Mouse (Mus musculus): Measurements from ENCODE around the gene Kank3. TPM values are rescaled to one million over a fixed set of nuclear protein-coding genes. Genes with fewer than 3 reads are reported as not detected.
A peak's percentile ranks its signal among the peaks of the same experiment; 100 is the strongest.

Kank3 gene
- 23.0 and 52.7 TPM in 2 replicates for polyA plus RNA-seq (2011; ENCODE audit: insufficient read depth, insufficient read length, low replicate concordance, missing spikeins)

GRCm38 (mm10) chr17:33810334-33811141 is at the start of gene Kank3:
Kank3 (plus strand) TSS chr17:33810519.
- no peak for TF ChIP-seq POLR2A (IDR thresholded peaks at IDR 0.05; ENCODE audit: borderline replicate concordance, control insufficient read depth, low read depth, low read length)
- H3K27ac ChIP-seq (ENCODE audit: control insufficient read depth, insufficient read depth, low read depth, low read length, poor library complexity): no peak within 1 kb of the TSS

GRCm38 (mm10) chr17:33766389-33766788 is 43.9 kb upstream of the Kank3 start:
- 45% methylated on average over 3 of the region's 3 CpGs for WGBS
- Histone ChIP-seq H3K4me3 (replicated peaks; ENCODE audit: control insufficient read depth, low read depth, low read length) (no peak overlapping the region), H3K4me1 (ENCODE audit: control insufficient read depth, insufficient read depth, low read length) (no peaks in the 10 kb centered on the region), H3K27ac (ENCODE audit: control insufficient read depth, insufficient read depth, low read depth, low read length, poor library complexity) (no peak overlapping the region)
- TF ChIP-seq CTCF (IDR thresholded peaks at IDR 0.05; ENCODE audit: control insufficient read depth, insufficient read depth, low read length) (no peak), POLR2A (IDR thresholded peaks at IDR 0.05; ENCODE audit: borderline replicate concordance, control insufficient read depth, low read depth, low read length) (no peak)

More at GRCm38 (mm10) chr17:33810334-33811141, at the start of gene Kank3:
- H3K4me3 ChIP-seq (replicated peaks; ENCODE audit: control insufficient read depth, low read depth, low read length): peak within 1 kb of the TSS; percentile 48
- no peaks in the 10 kb centered on the region; the same call in 1 of the 2 replicates for H3K4me1 ChIP-seq (ENCODE audit: control insufficient read depth, insufficient read depth, low read length)
- under 1% methylated on average over 36 of the region's 36 CpGs for WGBS

- Histone ChIP-seq H3K4me3 (replicated peaks; ENCODE audit: control insufficient read depth, low read depth, low read length) (no peak overlapping the region), H3K27ac (ENCODE audit: control insufficient read depth, insufficient read depth, low read depth, low read length, poor library complexity) (no peak overlapping the region), H3K4me1 (ENCODE audit: control insufficient read depth, insufficient read depth, low read length) (peaks cover 1% of the 10 kb centered on the region; the same call in 1 of the 2 replicates)
- no peak for TF ChIP-seq POLR2A (IDR thresholded peaks at IDR 0.05; ENCODE audit: borderline replicate concordance, control insufficient read depth, low read depth, low read length)
- no peak for TF ChIP-seq CTCF (IDR thresholded peaks at IDR 0.05; ENCODE audit: control insufficient read depth, insufficient read depth, low read length)
- 86% methylated on average over 4 of the region's 4 CpGs for WGBS
These were observed 38.7 kb upstream of the Kank3 start for GRCm38 (mm10) chr17:33771617-33772016.

- TF ChIP-seq POLR2A (IDR thresholded peaks at IDR 0.05; ENCODE audit: borderline replicate concordance, control insufficient read depth, low read depth, low read length) (no peak), CTCF (IDR thresholded peaks at IDR 0.05; ENCODE audit: control insufficient read depth, insufficient read depth, low read length) (no peak)
- Histone ChIP-seq H3K4me1 (ENCODE audit: control insufficient read depth, insufficient read depth, low read length) (peaks cover 1% of the 10 kb centered on the region; the same call in 1 of the 2 replicates), H3K4me3 (replicated peaks; ENCODE audit: control insufficient read depth, low read depth, low read length) (no peak overlapping the region), H3K27ac (ENCODE audit: control insufficient read depth, insufficient read depth, low read depth, low read length, poor library complexity) (no peak overlapping the region)
- WGBS: 85% methylated on average over 6 of the region's 6 CpGs
These were observed 36.9 kb upstream of the Kank3 start for GRCm38 (mm10) chr17:33773426-33773825.

- no peak for TF ChIP-seq CTCF (IDR thresholded peaks at IDR 0.05; ENCODE audit: control insufficient read depth, insufficient read depth, low read length)
- TF ChIP-seq POLR2A (IDR thresholded peaks at IDR 0.05; ENCODE audit: borderline replicate concordance, control insufficient read depth, low read depth, low read length): no peak
- Histone ChIP-seq H3K4me3 (replicated peaks; ENCODE audit: control insufficient read depth, low read depth, low read length) (no peak overlapping the region), H3K27ac (ENCODE audit: control insufficient read depth, insufficient read depth, low read depth, low read length, poor library complexity) (no peak overlapping the region), H3K4me1 (ENCODE audit: control insufficient read depth, insufficient read depth, low read length) (peaks cover 1% of the 10 kb centered on the region; the same call in 1 of the 2 replicates)
- 87% methylated on average over 6 of the region's 6 CpGs for WGBS
These were observed 36.3 kb upstream of the Kank3 start for GRCm38 (mm10) chr17:33773871-33774572.

- peaks cover 1% of the 10 kb centered on the region; the same call in 1 of the 2 replicates for H3K4me1 ChIP-seq (ENCODE audit: control insufficient read depth, insufficient read depth, low read length)
- WGBS: 84% methylated on average over 8 of the region's 8 CpGs
- H3K4me3 ChIP-seq (replicated peaks; ENCODE audit: control insufficient read depth, low read depth, low read length): no peak overlapping the region
- TF ChIP-seq CTCF (IDR thresholded peaks at IDR 0.05; ENCODE audit: control insufficient read depth, insufficient read depth, low read length) (no peak), POLR2A (IDR thresholded peaks at IDR 0.05; ENCODE audit: borderline replicate concordance, control insufficient read depth, low read depth, low read length) (no peak)
- no peak overlapping the region for H3K27ac ChIP-seq (ENCODE audit: control insufficient read depth, insufficient read depth, low read depth, low read length, poor library complexity)
These were observed 35.7 kb upstream of the Kank3 start for GRCm38 (mm10) chr17:33774573-33775155.

- no peak overlapping the region for H3K27ac ChIP-seq (ENCODE audit: control insufficient read depth, insufficient read depth, low read depth, low read length, poor library complexity)
- H3K4me1 ChIP-seq (ENCODE audit: control insufficient read depth, insufficient read depth, low read length): peaks cover 2% of the 10 kb centered on the region
- TF ChIP-seq CTCF (IDR thresholded peaks at IDR 0.05; ENCODE audit: control insufficient read depth, insufficient read depth, low read length) (no peak), POLR2A (IDR thresholded peaks at IDR 0.05; ENCODE audit: borderline replicate concordance, control insufficient read depth, low read depth, low read length) (no peak)
- H3K4me3 ChIP-seq (replicated peaks; ENCODE audit: control insufficient read depth, low read depth, low read length): no peak overlapping the region
- 91% methylated on average over 4 of the region's 4 CpGs for WGBS
These were observed 35.0 kb upstream of the Kank3 start for GRCm38 (mm10) chr17:33775287-33775686.
